Mouse (Mus musculus): Measurements from ENCODE around the gene Cep350. TPM values are rescaled to one million over a fixed set of nuclear protein-coding genes. Genes with fewer than 3 reads are reported as not detected.

Cep350 gene
- total RNA-seq (2021) = 10 to 100 TPM; 38.0 TPM

DNA sequence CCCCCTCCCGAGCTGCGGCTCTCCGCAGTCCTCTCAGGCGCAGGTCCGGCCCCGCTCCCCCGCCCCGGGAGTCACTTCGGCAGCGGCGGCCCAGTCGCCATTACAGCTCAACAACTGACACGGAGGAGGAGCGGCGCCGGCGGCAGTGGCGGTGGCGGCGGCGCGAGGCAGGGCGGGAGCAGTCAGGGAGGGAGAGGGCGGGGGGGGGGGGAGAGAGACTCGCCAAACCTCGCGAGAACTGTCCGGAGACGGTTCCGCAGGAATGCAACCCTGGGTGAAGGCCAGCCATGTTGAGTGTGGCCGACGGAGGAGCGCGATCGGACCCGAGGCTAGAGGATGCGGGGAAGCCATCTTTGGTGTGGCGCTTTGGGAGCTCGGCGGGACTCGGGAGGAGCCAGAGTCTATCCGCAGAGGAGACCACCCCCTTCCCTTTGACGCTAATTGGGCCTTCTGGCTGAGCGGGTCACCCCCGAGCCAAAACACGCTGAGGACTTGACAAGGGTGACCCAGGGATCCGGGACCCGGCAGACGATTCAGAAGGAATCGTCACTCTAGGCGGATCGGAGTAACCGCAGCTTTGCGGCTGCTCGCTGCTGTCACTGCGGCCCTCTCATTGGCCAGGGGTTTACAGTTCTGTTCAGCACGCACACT is at the start of gene Cep350:
Gene Cep350, minus strand, starts transcription at position 188 of the 651 bp plus-strand sequence.
- DNase-seq = peak; percentile 94 to 95
- intact Hi-C loops (cut with DNase I) = loop anchor here (1.0 to 5.0 kb wide), 2 partner anchors 62 to 161 kb away; partner anchors contain the start of genes Qsox1 and Tor1aip2

DNA sequence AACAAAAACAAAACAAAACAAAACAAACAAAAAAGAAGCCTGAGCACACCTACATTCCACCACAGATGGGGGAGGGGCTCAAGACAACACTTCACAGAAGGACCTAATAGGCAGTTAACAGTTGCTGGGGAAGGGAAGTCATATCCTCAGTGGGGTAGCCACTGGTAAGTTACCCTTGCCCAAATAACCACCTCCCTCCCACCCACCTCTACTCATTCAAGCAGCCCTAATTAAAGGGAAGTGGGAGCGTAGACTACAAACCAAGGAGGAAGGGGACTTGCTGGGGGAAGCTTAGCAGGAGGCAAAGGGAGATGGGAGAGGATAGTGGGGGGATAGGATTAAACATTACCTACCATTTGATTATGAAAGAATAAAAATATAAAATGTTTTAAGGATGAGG is 47.3 kb upstream of the Cep350 start:
- intact Hi-C loops (cut with DNase I) = no loop called here
- DNase-seq = no peak

DNA sequence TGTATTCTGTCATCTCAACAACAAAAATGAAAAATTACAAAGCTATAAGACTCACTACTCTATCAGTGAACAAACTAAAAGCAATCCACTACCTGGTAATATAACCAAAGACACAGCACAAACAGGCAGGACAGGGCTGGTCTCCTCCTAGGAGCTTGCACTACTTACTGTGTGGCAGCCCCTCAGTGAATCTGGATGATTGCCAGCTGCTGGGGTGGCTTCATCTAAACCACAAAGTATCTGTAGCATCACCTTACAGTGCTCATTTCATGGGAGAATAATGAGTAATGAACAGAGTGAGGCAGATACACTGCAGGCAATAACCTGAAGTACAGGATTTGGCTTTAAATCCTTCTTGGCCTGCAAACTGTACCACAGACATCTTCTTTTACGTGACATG is 46.7 kb upstream of the Cep350 start:
- intact Hi-C loops (cut with DNase I) = no loop called here
- DNase-seq = no peak

GRCm38 (mm10) chr1:156009003-156009402 is 35.9 kb upstream of the Cep350 start:
- intact Hi-C loops (cut with DNase I) = loop anchor here (5.0 kb wide), 1 partner anchor 82 kb away; no protein-coding TSS in a partner anchor

DNA sequence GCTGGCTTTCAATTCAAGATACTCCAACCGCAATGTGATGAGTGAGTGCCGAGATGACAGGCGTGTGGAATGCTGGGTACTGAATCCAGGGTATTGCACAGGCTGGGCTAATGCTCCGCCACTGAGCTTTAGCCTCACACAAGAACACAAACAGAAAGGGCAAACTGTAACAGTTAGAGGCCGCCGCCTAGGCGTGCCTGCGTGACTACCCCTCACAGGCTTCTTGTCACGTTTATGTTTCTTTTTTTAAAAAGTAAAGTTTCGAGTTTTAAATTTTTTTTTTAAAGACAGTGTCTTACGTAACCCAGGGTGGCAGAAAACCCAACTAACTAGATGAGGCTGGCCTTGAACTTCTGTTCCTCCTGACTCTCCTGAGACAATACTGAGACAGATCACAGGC is 32.9 kb upstream of the Cep350 start:
- intact Hi-C loops (cut with DNase I) = loop anchor here (5.0 kb wide), 1 partner anchor 79 kb away; no protein-coding TSS in a partner anchor
- no peak for DNase-seq

More at GRCm38 (mm10) chr1:156009003-156009402, 35.9 kb upstream of the Cep350 start:
- no peak for DNase-seq

DNA sequence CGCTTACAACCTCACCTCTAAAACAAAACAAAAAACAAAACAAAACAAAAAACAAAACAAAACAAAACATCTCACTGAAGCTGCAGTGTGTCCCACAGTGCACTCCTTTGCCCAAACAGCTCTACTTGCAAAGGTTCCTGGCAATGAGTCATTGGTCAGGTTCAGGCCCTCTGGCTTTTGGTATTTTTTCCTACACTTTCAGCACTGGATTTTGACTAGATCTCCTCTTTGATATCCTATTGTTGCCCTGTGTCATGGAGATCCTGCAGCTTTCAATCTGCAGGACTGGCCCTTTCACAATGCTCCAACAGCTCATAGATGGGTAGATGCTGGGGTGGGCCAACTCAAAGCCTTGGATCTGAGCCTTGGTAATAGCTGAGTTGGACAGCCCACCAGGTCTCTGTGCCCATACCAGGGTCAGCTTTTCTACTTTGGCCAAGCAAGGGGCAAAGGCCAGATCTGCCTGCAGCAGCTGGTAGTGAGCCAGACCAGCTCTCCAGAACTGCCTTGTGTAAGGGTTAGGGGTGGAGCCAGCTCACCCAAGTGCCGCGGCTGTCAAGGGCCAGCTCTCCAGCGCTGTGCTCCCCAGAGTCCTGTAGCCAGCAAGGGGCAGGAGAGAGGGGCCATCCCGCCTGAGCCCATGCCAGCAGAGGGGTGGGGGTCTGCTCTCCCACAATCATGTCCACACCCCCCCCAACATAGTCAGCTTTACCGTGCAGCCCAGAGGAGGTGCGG is 30.3 kb upstream of the Cep350 start:
- DNase-seq = no peak

GRCm38 (mm10) chr1:156002366-156002765 is 29.3 kb upstream of the Cep350 start:
- intact Hi-C loops (cut with DNase I) = no loop called here
- DNase-seq = no peak

More for the DNA sequence above, 30.3 kb upstream of the Cep350 start:
- intact Hi-C loops (cut with DNase I) = no loop called here

GRCm38 (mm10) chr1:155995612-155996011 is 22.6 kb upstream of the Cep350 start:
- DNase-seq = no peak
- intact Hi-C loops (cut with DNase I) = no loop called here

DNA sequence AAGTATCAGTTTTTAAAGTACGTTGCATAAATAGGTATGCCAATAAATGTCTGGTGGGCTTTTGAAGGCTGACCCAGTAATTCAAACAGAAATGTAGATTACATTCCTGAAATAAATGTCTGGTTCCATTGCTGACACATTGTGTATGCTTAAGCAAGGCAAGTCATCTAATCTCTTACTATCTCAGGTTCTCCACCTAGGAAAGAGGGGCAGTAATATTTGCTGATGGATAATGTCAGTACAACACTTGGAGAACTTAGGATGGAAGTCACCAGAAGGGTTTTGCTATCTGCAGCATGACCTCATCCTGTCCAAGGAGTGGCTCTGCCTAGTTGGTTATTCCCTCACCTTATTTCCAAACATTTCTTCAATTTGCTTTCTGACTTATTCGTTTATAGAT is 21.5 kb upstream of the Cep350 start:
- DNase-seq = no peak
- intact Hi-C loops (cut with DNase I) = no loop called here

GRCm38 (mm10) chr1:155990391-155990790 is 17.3 kb upstream of the Cep350 start:
- intact Hi-C loops (cut with DNase I) = no loop called here
- DNase-seq = no peak

DNA sequence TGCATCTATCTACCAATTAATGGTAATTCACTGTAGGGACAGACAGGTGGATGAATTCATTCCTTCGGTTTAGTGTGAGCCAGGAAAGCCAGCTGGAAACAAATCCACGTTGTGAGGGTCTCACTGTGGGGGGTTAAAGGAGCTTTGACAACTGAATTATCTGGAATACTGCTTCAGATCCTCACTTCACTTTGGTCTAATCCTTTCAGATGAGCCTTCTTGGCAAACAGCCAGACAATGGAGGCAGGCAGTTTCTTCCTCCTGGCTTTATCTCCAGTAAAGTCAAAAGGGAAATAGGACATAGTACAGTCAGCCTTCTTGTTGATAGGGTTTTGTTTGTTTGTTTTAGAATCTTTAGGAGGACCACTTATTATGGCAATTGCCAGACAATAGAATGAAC is 16.3 kb upstream of the Cep350 start:
- intact Hi-C loops (cut with DNase I) = no loop called here

DNA sequence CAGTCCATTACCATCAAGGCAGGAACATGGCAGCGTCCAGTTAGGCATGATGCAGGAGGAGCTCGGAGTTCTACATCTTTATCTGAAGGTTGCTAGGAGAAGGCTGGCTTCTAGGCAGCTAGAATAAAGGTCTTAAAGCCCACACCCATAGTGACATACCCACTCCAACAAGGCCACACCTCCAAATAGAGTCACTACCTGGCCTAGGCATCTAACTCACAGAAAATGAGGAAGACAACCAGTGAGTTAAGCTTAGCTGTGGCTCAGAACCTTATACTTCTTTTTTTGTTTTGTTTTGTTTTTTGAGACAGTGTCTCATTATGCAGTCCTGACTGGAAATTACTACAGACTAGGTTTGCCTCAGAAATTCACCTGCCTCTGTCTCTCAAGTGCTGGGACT is 14.6 kb upstream of the Cep350 start:
- intact Hi-C loops (cut with DNase I) = no loop called here
- no peak for DNase-seq

More for the DNA sequence above, 16.3 kb upstream of the Cep350 start:
- no peak for DNase-seq

GRCm38 (mm10) chr1:155974931-155975330 is 1.9 kb upstream of the Cep350 start:
- DNase-seq = no peak
- intact Hi-C loops (cut with DNase I) = loop anchor here (5.0 kb wide), 1 partner anchor 163 kb away; the partner anchor contains the start of gene Qsox1

GRCm38 (mm10) chr1:155973719-155974379 is 794 bp upstream of the Cep350 start:
- peak in 1 of 2 experiments; percentile 4 for DNase-seq
- intact Hi-C loops (cut with DNase I) = loop anchor here (1.0 to 5.0 kb wide), 2 partner anchors 61 to 162 kb away; partner anchors contain the start of genes Qsox1 and Tor1aip2

- intact Hi-C loops (cut with DNase I) = loop anchor here (1.0 to 5.0 kb wide), 2 partner anchors 63 to 160 kb away; partner anchors contain the start of genes Qsox1 and Tor1aip2
- no peak for DNase-seq
These were observed 648 bp downstream of the Cep350 start for GRCm38 (mm10) chr1:155972146-155973067.

GRCm38 (mm10) chr1:155949170-155949569 is 23.9 kb downstream of the Cep350 start:
- intact Hi-C loops (cut with DNase I) = no loop called here

GRCm38 (mm10) chr1:155944361-155944760 is 28.7 kb downstream of the Cep350 start:
- intact Hi-C loops (cut with DNase I) = no loop called here
- DNase-seq = no peak

More at GRCm38 (mm10) chr1:155949170-155949569, 23.9 kb downstream of the Cep350 start:
- no peak for DNase-seq

GRCm38 (mm10) chr1:155937416-155937815 is 35.6 kb downstream of the Cep350 start:
- intact Hi-C loops (cut with DNase I) = no loop called here
- no peak for DNase-seq

DNA sequence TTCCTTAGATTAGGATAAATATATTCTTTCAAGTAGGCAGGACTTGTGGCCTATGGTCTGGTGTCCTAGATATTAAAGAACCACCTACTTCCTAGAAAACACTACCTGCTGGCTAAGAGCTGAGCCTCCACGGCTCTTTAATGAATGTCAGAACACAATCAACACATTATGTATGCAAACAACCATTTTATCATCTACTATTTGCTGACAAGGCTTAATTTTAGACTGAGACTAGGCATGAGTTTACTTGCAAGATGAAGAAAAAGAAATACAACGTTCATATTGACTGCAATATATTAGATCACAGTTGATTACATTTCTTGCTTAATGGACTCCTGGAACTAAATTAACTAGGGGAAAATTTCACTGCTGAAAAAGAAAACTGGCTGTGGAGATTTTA is 38.4 kb downstream of the Cep350 start:
- intact Hi-C loops (cut with DNase I) = no loop called here

DNA sequence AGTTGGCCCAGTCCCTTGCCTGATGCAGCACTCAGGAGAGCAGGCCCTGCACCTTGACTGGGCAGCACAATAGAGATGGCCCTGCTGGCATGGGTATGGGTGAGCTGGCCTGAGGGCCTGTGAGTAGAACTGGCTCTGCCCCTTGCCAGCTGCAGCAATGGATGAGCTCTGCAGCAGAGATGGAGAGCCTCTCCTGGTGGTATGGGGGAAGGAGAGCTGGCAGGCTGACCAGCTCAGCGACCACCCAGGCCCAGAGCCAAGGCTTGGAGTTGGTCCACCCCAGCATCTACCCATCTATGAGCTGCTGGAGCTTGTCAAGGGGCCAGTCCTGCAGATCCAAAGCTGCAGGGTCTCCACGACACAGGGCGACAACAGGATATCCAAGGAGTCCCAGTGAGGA is 69.5 kb downstream of the Cep350 start:
- DNase-seq = no peak
- intact Hi-C loops (cut with DNase I) = no loop called here

More for the DNA sequence above, 38.4 kb downstream of the Cep350 start:
- DNase-seq = no peak

Data from heart, postnatal 36 days (tissue).